In the genomic region with DNA sequence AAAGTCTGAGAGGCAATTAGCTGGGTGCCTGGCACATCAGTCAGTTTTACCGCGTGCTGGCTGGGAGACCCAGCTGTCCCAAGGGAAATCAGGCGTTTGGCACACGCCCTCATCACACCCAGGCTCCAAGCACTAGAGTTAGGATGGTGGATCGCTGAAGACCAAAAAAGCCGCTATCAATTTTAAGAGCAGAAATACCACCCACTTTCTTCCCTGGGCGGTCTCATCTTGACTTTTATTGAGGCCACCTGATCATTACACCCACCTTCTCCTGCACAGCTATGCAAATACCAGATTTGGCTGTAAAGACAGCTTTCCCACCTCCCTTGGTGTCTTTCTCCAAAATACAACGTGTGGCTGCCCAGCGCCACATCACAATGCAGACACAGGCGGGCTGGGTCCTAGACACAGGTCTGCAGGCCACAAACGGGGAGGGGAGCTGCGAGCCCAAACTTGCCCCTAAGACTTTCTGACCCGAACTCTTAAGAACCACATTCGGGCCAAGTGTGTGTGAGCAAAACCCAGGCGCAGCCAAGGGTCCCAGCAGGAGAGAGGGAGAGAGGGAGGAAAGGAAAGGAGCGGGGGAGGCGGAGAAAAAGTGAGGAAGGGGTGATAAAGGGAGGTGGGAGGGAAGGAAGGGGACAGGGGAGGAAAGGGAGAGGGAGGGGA, we compare ENCODE assay signal across 8 mouse cellular contexts. TPM values are rescaled to one million over a fixed set of nuclear protein-coding genes. Genes with fewer than 3 reads are reported as not detected.
DNase-seq lines count a peak whose midpoint lies in the region; ATAC-seq and TF ChIP-seq lines count a peak whose summit lies in the region.

No protein-coding gene starts in this region.

- H3K9me3 ChIP-seq in kidney, postnatal 0 days (replicated peaks; ENCODE audit: low read length), result no peaks in the 10 kb centered on the region
- H3K9me3 ChIP-seq in ES-Bruce4 (replicated peaks; ENCODE audit: control insufficient read depth, insufficient read depth, low read length, poor library complexity, severe bottlenecking), result no peaks in the 10 kb centered on the region
- H3K9me3 ChIP-seq in embryonic facial prominence, embryonic 14.5 days (ENCODE audit: control insufficient read depth, low read length), result no peaks in the 10 kb centered on the region
- no peaks in the 10 kb centered on the region for H3K9me3 ChIP-seq in limb, embryonic 15.5 days
- no peaks in the 10 kb centered on the region for H3K9me3 ChIP-seq in stomach, embryonic 14.5 days (ENCODE audit: control insufficient read depth, low read depth, low read length)

- no peaks in the 10 kb centered on the region; the same call in 1 of the 2 replicates for H3K4me1 ChIP-seq in kidney, postnatal 0 days (replicated peaks; ENCODE audit: insufficient read depth, low read length)
- no peaks in the 10 kb centered on the region for H3K4me1 ChIP-seq in ES-Bruce4 (ENCODE audit: control insufficient read depth, insufficient read depth, low read length)
- H3K4me1 ChIP-seq in embryonic facial prominence, embryonic 14.5 days (ENCODE audit: control insufficient read depth, insufficient read depth, low read length), result peaks cover 12% of the 10 kb centered on the region
- H3K4me1 ChIP-seq in limb, embryonic 15.5 days, result peaks cover 21% of the 10 kb centered on the region
- peaks cover 6% of the 10 kb centered on the region; the same call in 1 of the 2 replicates for H3K4me1 ChIP-seq in stomach, embryonic 14.5 days (ENCODE audit: control insufficient read depth, insufficient read depth, low read length)

- H3K36me3 ChIP-seq in kidney, postnatal 0 days (ENCODE audit: insufficient read depth, low read length), result no peaks in the 10 kb centered on the region
- no peaks in the 10 kb centered on the region for H3K36me3 ChIP-seq in ES-Bruce4 (ENCODE audit: control insufficient read depth, insufficient read depth, low read length, poor library complexity, severe bottlenecking)
- H3K36me3 ChIP-seq in embryonic facial prominence, embryonic 14.5 days (ENCODE audit: control insufficient read depth, insufficient read depth, low read length), result no peaks in the 10 kb centered on the region
- H3K36me3 ChIP-seq in limb, embryonic 15.5 days, result no peaks in the 10 kb centered on the region
- no peaks in the 10 kb centered on the region for H3K36me3 ChIP-seq in stomach, embryonic 14.5 days (ENCODE audit: control insufficient read depth, insufficient read depth, low read length)

- no peak for ATAC-seq in kidney, postnatal 0 days (replicated peaks; ENCODE audit: low FRiP score, low read depth)
- peak; percentile 41; the same call in 1 of the 2 replicates for ATAC-seq in embryonic facial prominence, embryonic 14.5 days (ENCODE audit: low read depth)
- peak; percentile 20; the same call in 1 of the 2 replicates for ATAC-seq in limb, embryonic 15.5 days (ENCODE audit: insufficient number of reproducible peaks, low FRiP score, low TSS enrichment, low read depth)
- ATAC-seq in stomach, embryonic 14.5 days (ENCODE audit: insufficient number of reproducible peaks, insufficient read depth, low FRiP score, low read depth), result no peak

- WGBS in kidney, postnatal 0 days, result 27% methylated on average over 17 of the region's 17 CpGs
- 14% methylated on average over 17 of the region's 17 CpGs for WGBS in embryonic facial prominence, embryonic 14.5 days
- WGBS in limb, embryonic 15.5 days, result 15% methylated on average over 17 of the region's 17 CpGs
- 21% methylated on average over 17 of the region's 17 CpGs for WGBS in stomach, embryonic 14.5 days

- DNase-seq in kidney, postnatal 0 days (ENCODE audit: low spot score), result no peak
- DNase-seq in kidney, postnatal 36 days, result no peak
- peak; percentile 45 for DNase-seq in embryonic facial prominence, embryonic 14.5 days (ENCODE audit: low spot score)
- no peak for DNase-seq in gastrocnemius, adult 8-10 months (ENCODE audit: low spot score in 2 of 2)
- no peak for DNase-seq in cerebellum, postnatal 14 days

- no peak for TF ChIP-seq EP300 in ES-Bruce4 (IDR thresholded peaks at IDR 0.05; ENCODE audit: insufficient read depth, low read depth, low read length)

- peak overlapping the region; percentile 96 for H3K4me2 ChIP-seq in kidney, postnatal 0 days (ENCODE audit: low read length)
- H3K4me2 ChIP-seq in embryonic facial prominence, embryonic 14.5 days (ENCODE audit: low read depth, low read length), result peak overlapping the region; percentile 93
- peak overlapping the region; percentile 78 for H3K4me2 ChIP-seq in limb, embryonic 15.5 days
- H3K4me2 ChIP-seq in stomach, embryonic 14.5 days (replicated peaks; ENCODE audit: low read depth, low read length), result peak overlapping the region; percentile 85

- TF ChIP-seq CTCF in kidney, postnatal 0 days (IDR thresholded peaks at IDR 0.05; ENCODE audit: low read depth), result no peak
- no peak for TF ChIP-seq CTCF in ES-Bruce4 (IDR thresholded peaks at IDR 0.05; ENCODE audit: low read depth, low read length)

- H3K9ac ChIP-seq in kidney, postnatal 0 days (ENCODE audit: low read depth, low read length), result peak overlapping the region; percentile 75; the same call in 1 of the 2 replicates
- H3K9ac ChIP-seq in ES-Bruce4 (ENCODE audit: low read depth, poor library complexity, severe bottlenecking), result peak overlapping the region; percentile 52; the same call in 1 of the 2 replicates
- H3K9ac ChIP-seq in embryonic facial prominence, embryonic 14.5 days (ENCODE audit: low read depth, low read length), result peak overlapping the region; percentile 78
- H3K9ac ChIP-seq in limb, embryonic 15.5 days, result peak overlapping the region; percentile 53; the same call in 1 of the 2 replicates
- H3K9ac ChIP-seq in stomach, embryonic 14.5 days (replicated peaks; ENCODE audit: low read depth, low read length), result no peak overlapping the region; the same call in 1 of the 2 replicates

- no peaks in the 10 kb centered on the region for H3K27me3 ChIP-seq in kidney, postnatal 0 days (ENCODE audit: insufficient read depth, low read length)
- no peaks in the 10 kb centered on the region for H3K27me3 ChIP-seq in ES-Bruce4 (ENCODE audit: control insufficient read depth, insufficient read depth, low read length, poor library complexity, severe bottlenecking)
- H3K27me3 ChIP-seq in embryonic facial prominence, embryonic 14.5 days (replicated peaks; ENCODE audit: control insufficient read depth, insufficient read depth, low read length), result no peaks in the 10 kb centered on the region
- H3K27me3 ChIP-seq in limb, embryonic 15.5 days, result no peaks in the 10 kb centered on the region
- no peaks in the 10 kb centered on the region for H3K27me3 ChIP-seq in stomach, embryonic 14.5 days (ENCODE audit: control insufficient read depth, insufficient read depth, low read length)

- TF ChIP-seq POLR2A in ES-Bruce4 (IDR thresholded peaks at IDR 0.05; ENCODE audit: insufficient read depth, low read length), result no peak

- peak overlapping the region; percentile 55 for H3K4me3 ChIP-seq in kidney, postnatal 0 days (replicated peaks; ENCODE audit: low read depth, low read length)
- H3K4me3 ChIP-seq in ES-Bruce4 (ENCODE audit: low read depth, low read length), result peak overlapping the region; percentile 52
- H3K4me3 ChIP-seq in embryonic facial prominence, embryonic 14.5 days (ENCODE audit: low read depth, low read length), result peak overlapping the region; percentile 61
- H3K4me3 ChIP-seq in limb, embryonic 15.5 days, result peak overlapping the region; percentile 57
- peak overlapping the region; percentile 56 for H3K4me3 ChIP-seq in stomach, embryonic 14.5 days (ENCODE audit: low read depth, low read length)

- H3K27ac ChIP-seq in kidney, postnatal 0 days, result 0 out of 2 replicates have a peak overlapping the region, but pooled peaks have one; percentile 60
- H3K27ac ChIP-seq in ES-Bruce4 (ENCODE audit: insufficient read depth, low read length), result no peak overlapping the region
- H3K27ac ChIP-seq in embryonic facial prominence, embryonic 14.5 days (replicated peaks; ENCODE audit: low read depth, low read length), result peak overlapping the region; percentile 44
- peak overlapping the region; percentile 87 for H3K27ac ChIP-seq in limb, embryonic 15.5 days
- H3K27ac ChIP-seq in stomach, embryonic 14.5 days (ENCODE audit: low read length), result peak overlapping the region; percentile 12; the same call in 1 of the 2 replicates

RNA-seq across cellular contexts. Expression of a gene that starts 19.8 kb away (rescaled TPM):
- 0.22 TPM in 1 of 2 replicates, not detected in the other for polyA plus RNA-seq in kidney, postnatal 0 days (2015; fragmentation: Nextera tagmentation; extraction: Ambion mirVana)
- 1.9 and 4.8 TPM in 2 replicates for polyA plus RNA-seq in ES-Bruce4 (2011; ENCODE audit: insufficient read depth, insufficient read length, low read depth, missing spikeins)
- 2.2 TPM in 1 of 2 replicates, not detected in the other for polyA plus RNA-seq in embryonic facial prominence, embryonic 14.5 days (2014; fragmentation: Nextera tagmentation; extraction: Ambion mirVana)
- polyA plus RNA-seq in limb, embryonic 15.5 days (2015; fragmentation: Nextera tagmentation; extraction: Ambion mirVana), result 1.2 and 3.7 TPM in 2 replicates
- polyA plus RNA-seq in stomach, embryonic 14.5 days (2014; fragmentation: Nextera tagmentation; extraction: Ambion mirVana), result not detected in 2 replicates
- 1 to 10 TPM; 2.1 to 2.7 (median 2.5) TPM for total RNA-seq in gastrocnemius, adult 8-10 months (2022)

Comparison
In these comparisons a context has a peak if more than half of its experiments do, and no peak if none do; other contexts are left out.
1. ATAC-seq: peak in embryonic facial prominence, embryonic 14.5 days (single experiment) and limb, embryonic 15.5 days (single experiment); none in kidney, postnatal 0 days (single experiment) and stomach, embryonic 14.5 days (single experiment).
2. Peak in every context shown above with its lines, with median percentiles within 50 percentile points of each other: H3K4me2 ChIP-seq and H3K4me3 ChIP-seq.